Mouse (Mus musculus): ENCODE results near the gene Prkcb.

The Prkcb gene

GRCm38 (mm10) chr7:122290165-122290564 lies 1.6 kb downstream of the Prkcb start:
- in situ Hi-C loops (cut with MboI): no loop called here

- in situ Hi-C loops (cut with MboI): no loop called here
These were observed 2.2 kb downstream of the Prkcb start for GRCm38 (mm10) chr7:122290771-122291170.

GRCm38 (mm10) chr7:122292151-122292550 lies 3.6 kb downstream of the Prkcb start:
- in situ Hi-C loops (cut with MboI): no loop called here

DNA sequence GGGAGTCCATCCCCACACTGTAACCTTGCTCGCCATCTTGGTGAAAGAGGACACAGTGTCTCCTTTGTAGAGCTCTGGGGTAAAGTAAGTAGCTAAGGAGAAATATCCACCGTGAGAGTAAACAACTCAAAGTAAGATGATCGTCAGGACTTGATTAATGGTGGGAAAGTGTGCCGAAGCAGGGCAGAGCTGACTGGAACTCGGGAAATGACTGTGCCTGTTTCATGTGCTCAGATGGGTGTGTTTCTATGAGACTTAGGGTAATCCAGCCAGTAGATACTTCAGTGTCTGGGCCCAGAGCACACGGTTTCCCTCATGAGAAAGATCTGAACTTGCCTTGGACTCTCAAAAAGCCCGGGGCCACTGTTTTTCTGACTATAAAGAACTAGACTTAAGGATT lies 5.6 kb downstream of the Prkcb start:
- in situ Hi-C loops (cut with MboI): no loop called here

- in situ Hi-C loops (cut with MboI): no loop called here
These were observed 6.8 kb downstream of the Prkcb start for GRCm38 (mm10) chr7:122295363-122295762.

DNA sequence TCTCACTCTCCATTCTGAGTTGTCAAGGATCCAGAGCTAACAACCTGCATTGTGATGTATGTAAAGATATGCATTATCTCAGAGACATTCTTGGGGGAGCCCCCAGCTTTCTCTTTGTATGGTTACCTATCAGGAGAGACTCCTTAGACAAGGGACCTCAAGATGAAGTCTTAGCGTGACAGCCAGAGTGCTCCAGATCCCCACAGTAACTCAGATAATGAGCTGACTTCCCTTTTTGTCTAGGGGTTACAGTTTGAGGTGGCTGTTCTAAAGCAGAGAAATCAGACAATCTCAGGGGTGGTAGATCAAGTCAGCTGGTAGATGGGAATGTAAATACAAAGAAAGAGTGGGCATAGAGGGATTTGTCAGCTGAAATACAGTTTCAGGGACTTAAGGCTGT lies 7.8 kb downstream of the Prkcb start:
- in situ Hi-C loops (cut with MboI): no loop called here

GRCm38 (mm10) chr7:122296805-122297204 lies 8.3 kb downstream of the Prkcb start:
- in situ Hi-C loops (cut with MboI): no loop called here

- in situ Hi-C loops (cut with MboI): no loop called here
These were observed 9.1 kb downstream of the Prkcb start for GRCm38 (mm10) chr7:122297627-122298026.

DNA sequence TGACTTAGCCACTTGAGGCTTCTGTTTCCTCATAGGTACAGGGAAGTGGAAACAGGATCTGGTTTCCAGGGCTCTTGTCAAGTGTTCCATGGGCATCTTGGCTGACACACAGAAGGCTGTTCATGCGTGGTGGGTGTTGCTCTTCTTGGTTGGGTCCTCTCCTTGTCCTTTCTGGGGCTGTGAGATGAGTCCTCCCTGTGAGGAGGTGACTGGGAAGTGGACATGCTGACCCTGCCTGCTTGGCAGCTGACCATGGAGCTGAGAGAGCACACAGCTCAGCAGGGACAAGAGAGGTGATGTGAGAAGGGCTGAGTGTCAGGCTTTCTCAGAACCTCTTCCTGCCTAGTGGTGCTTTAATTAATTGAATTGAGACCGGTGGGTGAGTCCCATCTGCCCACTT lies 10.2 kb downstream of the Prkcb start:
- in situ Hi-C loops (cut with MboI): no loop called here

- in situ Hi-C loops (cut with MboI): no loop called here
These were observed 12.0 kb downstream of the Prkcb start for GRCm38 (mm10) chr7:122300538-122300937.

DNA sequence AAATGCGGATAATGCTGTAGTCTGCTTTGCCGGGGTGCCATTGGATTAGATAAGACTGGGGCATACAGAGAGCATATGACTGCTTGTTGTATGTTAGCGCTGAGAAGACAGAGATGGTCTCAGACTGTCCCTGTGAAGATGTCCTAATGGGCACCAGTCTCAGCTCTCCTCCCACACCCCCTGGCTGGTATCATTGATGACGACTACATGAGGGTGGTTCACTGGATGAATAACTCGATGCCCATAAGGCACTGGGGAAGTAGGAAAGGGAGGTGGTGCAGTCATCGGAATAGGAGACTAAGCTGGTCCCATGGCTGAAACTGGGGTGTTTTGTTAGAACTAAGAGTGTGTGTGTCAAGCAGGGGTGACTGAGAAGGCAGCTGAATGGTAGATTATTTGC lies 14.0 kb downstream of the Prkcb start:
- in situ Hi-C loops (cut with MboI): no loop called here

- in situ Hi-C loops (cut with MboI): no loop called here
These were observed 15.4 kb downstream of the Prkcb start for GRCm38 (mm10) chr7:122303988-122304387.

- in situ Hi-C loops (cut with MboI): no loop called here
These were observed 16.0 kb downstream of the Prkcb start for GRCm38 (mm10) chr7:122304521-122304920.

DNA sequence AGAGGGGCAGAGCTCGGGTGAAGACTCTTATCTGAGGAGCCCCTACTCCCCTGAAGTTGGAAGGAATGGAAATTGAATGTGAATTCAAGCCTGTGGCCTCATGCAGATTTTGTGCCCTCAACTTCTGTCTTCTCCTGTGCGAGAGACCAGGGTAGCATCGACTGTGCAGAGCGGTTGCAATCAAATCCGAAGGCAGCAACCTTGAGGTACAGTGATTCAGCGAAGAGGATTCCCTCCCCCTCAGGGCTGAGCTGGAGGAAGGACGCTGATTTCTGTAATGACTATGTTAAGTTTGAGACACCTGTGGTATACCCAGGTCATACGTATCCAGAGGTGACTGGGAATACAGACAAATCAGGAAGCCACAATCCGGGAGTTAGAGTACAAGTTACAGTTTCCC lies 18.7 kb downstream of the Prkcb start:
- in situ Hi-C loops (cut with MboI): no loop called here

GRCm38 (mm10) chr7:122308661-122309060 lies 20.1 kb downstream of the Prkcb start:
- in situ Hi-C loops (cut with MboI): no loop called here

GRCm38 (mm10) chr7:122309909-122310725 lies 21.6 kb downstream of the Prkcb start:
- in situ Hi-C loops (cut with MboI): no loop called here

DNA sequence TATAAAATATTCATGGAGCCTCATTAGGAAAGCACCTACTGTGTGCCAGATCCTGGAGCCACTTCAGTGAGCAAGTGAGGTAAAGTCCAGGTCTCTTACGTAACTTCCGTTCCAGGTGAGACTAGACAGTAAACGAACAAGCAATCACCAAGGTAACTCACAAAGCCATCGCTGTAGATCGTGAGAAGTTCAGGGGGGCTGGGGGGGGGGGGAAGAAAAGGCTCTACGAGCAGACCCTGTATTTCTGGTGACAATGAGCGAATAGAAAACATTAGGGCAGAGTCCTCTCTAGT lies 22.1 kb downstream of the Prkcb start:
- in situ Hi-C loops (cut with MboI): no loop called here

DNA sequence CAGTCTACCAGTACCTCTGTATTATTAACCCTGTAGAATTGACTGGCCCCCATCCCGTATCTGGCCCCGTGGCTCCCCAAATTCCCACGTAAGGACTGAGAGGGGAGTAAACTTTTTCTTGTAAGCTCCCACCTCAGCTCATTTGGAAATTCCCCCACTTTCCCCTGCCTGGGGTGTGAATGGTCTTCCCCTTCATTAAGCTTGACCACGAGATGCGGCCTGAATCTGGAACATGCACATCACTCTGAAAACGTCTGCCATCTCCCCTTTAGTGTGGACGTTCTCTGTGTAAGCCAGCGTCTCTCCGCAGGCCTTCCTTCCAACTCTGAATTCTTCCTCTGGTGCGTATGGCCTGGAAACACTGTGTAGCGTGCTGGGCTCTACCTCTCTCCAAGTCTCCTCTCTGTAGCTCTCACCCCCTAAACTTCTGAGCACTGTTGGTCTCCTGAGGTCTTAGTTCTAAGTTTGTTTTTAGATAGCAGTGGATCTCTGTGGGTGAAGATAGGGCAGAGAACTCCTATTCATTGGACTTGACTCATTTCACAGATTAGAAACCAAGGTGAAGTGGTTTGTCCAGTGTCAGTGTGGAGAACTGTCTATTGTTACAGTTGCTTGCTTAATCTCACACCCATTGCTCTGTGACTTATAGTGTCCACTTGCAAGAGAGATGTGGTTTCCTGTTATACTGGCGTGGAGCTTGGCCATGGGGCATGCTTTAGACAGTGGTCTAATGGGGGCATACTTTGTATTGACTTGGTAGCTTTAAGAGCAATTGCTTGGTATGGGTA lies 25.3 kb downstream of the Prkcb start:
- in situ Hi-C loops (cut with MboI): no loop called here

DNA sequence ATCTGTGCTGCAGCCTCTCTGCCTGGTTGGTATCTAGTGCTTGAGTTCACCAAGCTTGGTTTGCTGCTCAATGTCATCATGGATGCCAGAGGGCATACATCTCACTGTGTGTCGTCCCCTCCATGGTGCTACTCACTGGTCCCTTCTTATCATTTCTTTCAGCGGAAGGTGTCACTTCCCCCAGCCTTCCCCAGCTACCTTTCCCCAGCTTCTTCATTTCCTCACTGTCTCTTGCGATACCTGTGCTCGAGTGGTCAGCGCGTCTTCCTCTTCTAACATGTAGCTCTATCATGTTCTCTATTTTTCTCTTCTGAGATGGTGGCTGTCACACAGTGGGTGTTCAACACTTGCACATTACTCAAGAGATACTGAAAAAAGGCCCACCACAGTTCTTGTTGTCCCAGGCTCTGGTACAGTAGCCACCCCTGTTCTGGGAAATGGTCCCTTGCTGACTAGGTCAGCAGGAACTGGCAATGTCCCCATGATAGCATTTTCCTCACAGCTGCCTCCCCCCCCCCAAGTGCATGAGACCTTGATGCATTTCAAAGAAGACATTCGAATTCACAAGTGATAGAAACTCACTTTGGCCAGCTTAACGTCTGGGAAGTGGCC lies 27.3 kb downstream of the Prkcb start:
- in situ Hi-C loops (cut with MboI): no loop called here

DNA sequence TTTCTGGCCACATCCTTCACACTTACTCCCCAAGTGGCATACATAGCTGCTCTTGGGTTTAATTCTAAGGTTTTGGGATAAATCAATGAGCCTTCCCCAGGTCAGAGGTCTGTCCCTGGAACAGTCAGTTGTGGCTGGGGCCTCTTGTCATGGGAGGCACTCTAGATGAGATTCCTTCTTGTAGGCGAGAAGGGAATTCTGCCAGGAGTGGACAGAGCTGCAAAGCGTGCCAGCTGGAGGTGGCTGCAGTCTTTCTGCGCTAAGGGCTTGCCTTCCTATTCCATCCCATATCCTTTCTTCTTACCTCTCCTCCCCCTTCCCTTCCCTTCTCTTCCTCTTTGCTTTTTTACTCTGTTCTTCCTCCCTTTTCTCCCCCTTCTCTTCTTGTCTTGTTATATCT lies 28.1 kb downstream of the Prkcb start:
- in situ Hi-C loops (cut with MboI): no loop called here

GRCm38 (mm10) chr7:122317485-122317884 lies 28.9 kb downstream of the Prkcb start:
- in situ Hi-C loops (cut with MboI): no loop called here

GRCm38 (mm10) chr7:122319566-122319965 lies 31.0 kb downstream of the Prkcb start:
- in situ Hi-C loops (cut with MboI): no loop called here
